Mouse (Mus musculus) embryonic facial prominence, embryonic 15.5 days (tissue): ENCODE measurements around the gene Ror1. TPM values are rescaled to one million over a fixed set of nuclear protein-coding genes. Genes with fewer than 3 reads are reported as not detected.
A peak's percentile ranks its signal among the peaks of the same experiment; 100 is the strongest.

ENCODE experiments used
- ATAC-seq: fragments of 200-750 bp; cut with Nextera tagmentation; 2 replicates; pipeline ENCODE4 v1.8.0; 2017; ENCODE audit warnings: low read depth, moderate TSS enrichment; ENCODE audit not compliant: insufficient number of reproducible peaks, low FRiP score, low TSS enrichment
- H3K27ac ChIP-seq: fragments of 300-500 bp; sonication (generic); replicated peaks from 2 replicates; pipeline ENCODE4 v1.5.1; 2015; ENCODE audit warnings: mild to moderate bottlenecking, inconsistent platforms
- H3K27me3 ChIP-seq: fragments of 300-500 bp; sonication (generic); 2 replicates; pipeline ENCODE4 v1.6.1; 2015; ENCODE audit warnings: inconsistent platforms
- H3K36me3 ChIP-seq: fragments of 300-500 bp; sonication (generic); 2 replicates; pipeline ENCODE4 v1.6.1; 2015; ENCODE audit warnings: mild to moderate bottlenecking, inconsistent platforms
- H3K4me1 ChIP-seq: fragments of 300-500 bp; sonication (generic); 2 replicates; pipeline ENCODE4 v1.6.1; 2015; ENCODE audit warnings: inconsistent platforms
- H3K4me2 ChIP-seq: fragments of 300-500 bp; sonication (generic); replicated peaks from 2 replicates; pipeline ENCODE4 v1.6.1; 2015; ENCODE audit warnings: mild to moderate bottlenecking, inconsistent platforms
- H3K4me3 ChIP-seq: fragments of 300-500 bp; sonication (generic); replicated peaks from 2 replicates; pipeline ENCODE4 v1.5.1; 2015; ENCODE audit warnings: mild to moderate bottlenecking, inconsistent platforms
- H3K9ac ChIP-seq: fragments of 300-500 bp; sonication (generic); 2 replicates; pipeline ENCODE4 v1.6.1; 2015; ENCODE audit warnings: inconsistent platforms
- H3K9me3 ChIP-seq: fragments of 300-500 bp; sonication (generic); replicated peaks from 2 replicates; pipeline ENCODE4 v1.6.1; 2016; ENCODE audit warnings: inconsistent platforms
- WGBS: fragments of 180-500 bp; shearing (Covaris S2); methylation state at CpG from one replicate; pipeline ENCODE4 v1.1.7; 2015; 5-methylcytosine and 5-hydroxymethylcytosine counted together
- polyA plus RNA-seq: library from polyadenylated mRNA; unstranded; fragments of >200 nt; fragmentation: Nextera tagmentation; extraction: Ambion mirVana; gene quantifications from 2 replicates; pipeline ENCODE4 v1.2.1, GENCODE M21; 2015

The Ror1 gene
- polyA plus RNA-seq: 9.3 and 11.7 TPM in 2 replicates

DNA sequence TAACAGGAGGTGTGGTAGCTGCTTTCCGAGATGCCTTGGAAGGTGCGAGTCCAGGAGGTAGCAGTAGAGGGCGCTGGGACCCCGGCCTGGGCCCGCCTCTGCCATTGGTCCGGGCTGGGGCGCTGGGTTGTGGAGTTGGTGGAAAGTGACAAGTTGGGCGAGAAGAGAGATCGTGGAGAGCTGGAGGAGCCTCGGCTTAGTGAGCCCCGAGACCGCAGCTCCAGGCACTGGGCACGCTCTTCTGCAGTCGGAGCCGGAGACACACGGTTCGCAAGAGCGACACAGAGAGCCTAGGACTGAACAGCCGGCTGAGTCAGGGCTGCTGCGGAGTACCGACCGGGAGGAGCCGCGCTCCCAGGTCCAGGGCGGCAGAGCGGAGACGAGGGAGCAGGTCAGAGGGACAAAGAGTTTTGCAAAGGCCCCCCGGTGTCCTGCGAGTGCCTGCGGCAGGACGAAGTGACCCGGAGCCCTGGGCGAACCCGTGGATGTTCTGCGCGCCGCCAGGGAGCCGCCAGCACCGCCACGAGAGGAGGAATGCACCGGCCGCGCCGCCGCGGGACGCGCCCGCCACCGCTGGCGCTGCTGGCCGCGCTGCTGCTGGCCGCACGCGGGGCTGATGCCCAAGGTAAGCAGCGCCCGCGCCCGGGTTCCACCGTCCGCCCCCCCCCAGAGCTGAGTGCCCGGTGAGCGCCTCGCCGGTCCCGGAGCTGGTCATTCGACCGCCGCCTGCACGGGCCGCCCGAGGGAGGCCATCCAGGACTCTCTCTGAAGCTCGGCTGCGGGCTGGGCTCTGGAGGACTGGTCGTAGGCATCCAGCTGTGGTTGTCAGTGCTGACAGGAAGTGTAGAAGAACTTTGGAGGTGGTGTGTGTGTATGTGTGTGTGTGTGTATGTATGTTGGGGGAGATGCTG is at the start of gene Ror1:
Gene Ror1, plus strand, starts transcription at position 107 of the 911 bp plus-strand sequence.
- H3K9ac ChIP-seq: peak within 1 kb of the TSS; percentile 81
- H3K27ac ChIP-seq: peak within 1 kb of the TSS; percentile 86
- peak within 1 kb of the TSS; percentile 80 for H3K4me2 ChIP-seq
- under 1% methylated on average over 76 of the region's 76 CpGs for WGBS
- H3K27me3 ChIP-seq: peaks cover 6% of the 10 kb centered on the region; the same call in 1 of the 2 replicates
- H3K9me3 ChIP-seq: no peaks in the 10 kb centered on the region
- peak within 1 kb of the TSS; percentile 81 for H3K4me3 ChIP-seq
- no peaks in the 10 kb centered on the region for H3K36me3 ChIP-seq
- peak; percentile 88 for ATAC-seq
- H3K4me1 ChIP-seq: peaks cover 16% of the 10 kb centered on the region

DNA sequence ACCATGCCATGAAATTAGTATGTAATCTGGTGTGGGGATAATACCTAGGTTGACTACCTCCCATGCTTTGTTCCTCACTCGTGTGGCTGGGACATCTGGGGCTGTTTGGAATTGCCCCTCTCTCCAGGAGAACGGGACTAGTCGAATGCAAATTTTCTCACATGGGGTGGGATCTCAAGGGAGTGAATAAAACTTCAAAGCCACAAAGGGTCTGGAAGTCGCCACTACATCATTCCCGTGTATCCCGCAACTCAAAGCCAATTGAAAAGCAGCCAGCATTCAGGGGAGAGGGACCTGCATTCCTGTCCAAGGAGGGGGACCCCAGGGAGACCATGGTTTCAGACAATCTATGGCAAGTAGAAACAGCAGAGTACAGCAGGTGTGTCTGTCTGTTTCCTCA is 48.5 kb upstream of the Ror1 start:
- H3K27me3 ChIP-seq: no peaks in the 10 kb centered on the region
- ATAC-seq: no peak
- no peaks in the 10 kb centered on the region for H3K9me3 ChIP-seq
- no peak overlapping the region for H3K9ac ChIP-seq
- WGBS: 48% methylated on average over 6 of the region's 6 CpGs
- no peak overlapping the region for H3K4me2 ChIP-seq
- no peak overlapping the region for H3K27ac ChIP-seq
- H3K4me1 ChIP-seq: peaks cover 22% of the 10 kb centered on the region
- no peak overlapping the region for H3K4me3 ChIP-seq
- H3K36me3 ChIP-seq: no peaks in the 10 kb centered on the region

DNA sequence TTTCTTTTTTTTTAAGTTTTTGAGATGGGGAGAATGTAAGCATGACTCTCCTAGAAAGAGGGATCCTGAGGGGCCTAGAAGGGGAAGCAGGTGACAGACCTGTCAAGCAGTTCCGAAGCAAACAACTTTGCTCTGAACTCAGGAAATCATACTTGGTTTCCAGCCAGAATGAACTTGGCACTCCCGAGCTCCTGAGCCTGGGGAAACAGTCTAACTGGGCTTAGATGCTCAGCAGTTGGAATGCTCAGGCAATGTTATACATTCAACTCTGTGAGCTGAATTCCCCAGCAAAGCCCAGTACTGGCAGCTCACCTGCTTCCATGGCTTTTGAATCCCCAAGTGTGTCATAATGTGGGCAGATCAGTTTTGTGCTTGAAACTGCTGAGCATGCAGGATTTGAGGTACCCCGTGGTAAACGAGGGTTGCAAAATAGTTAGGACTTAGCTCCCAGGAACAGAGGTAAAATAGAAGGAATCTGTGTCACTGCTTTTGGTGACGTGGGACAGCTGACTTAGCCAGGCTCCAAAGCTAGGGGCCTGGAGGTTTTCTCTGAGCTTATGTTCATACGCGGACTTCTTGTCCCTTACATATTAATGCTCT is 47.1 kb upstream of the Ror1 start:
- Histone ChIP-seq H3K9ac (no peak overlapping the region), H3K4me2 (no peak overlapping the region), H3K36me3 (no peaks in the 10 kb centered on the region), H3K4me3 (no peak overlapping the region), H3K9me3 (no peaks in the 10 kb centered on the region), H3K27me3 (no peaks in the 10 kb centered on the region), H3K4me1 (peaks cover 20% of the 10 kb centered on the region), H3K27ac (no peak overlapping the region)
- no peak for ATAC-seq
- 47% methylated on average over 7 of the region's 7 CpGs for WGBS

GRCm38 (mm10) chr4:100051767-100052166 is 43.8 kb upstream of the Ror1 start:
- no peaks in the 10 kb centered on the region for H3K36me3 ChIP-seq
- no peak overlapping the region for H3K27ac ChIP-seq
- H3K4me2 ChIP-seq: no peak overlapping the region
- ATAC-seq: no peak
- no peaks in the 10 kb centered on the region for H3K27me3 ChIP-seq
- H3K4me1 ChIP-seq: peaks cover 18% of the 10 kb centered on the region
- H3K9me3 ChIP-seq: no peaks in the 10 kb centered on the region
- H3K4me3 ChIP-seq: no peak overlapping the region
- no peak overlapping the region for H3K9ac ChIP-seq

DNA sequence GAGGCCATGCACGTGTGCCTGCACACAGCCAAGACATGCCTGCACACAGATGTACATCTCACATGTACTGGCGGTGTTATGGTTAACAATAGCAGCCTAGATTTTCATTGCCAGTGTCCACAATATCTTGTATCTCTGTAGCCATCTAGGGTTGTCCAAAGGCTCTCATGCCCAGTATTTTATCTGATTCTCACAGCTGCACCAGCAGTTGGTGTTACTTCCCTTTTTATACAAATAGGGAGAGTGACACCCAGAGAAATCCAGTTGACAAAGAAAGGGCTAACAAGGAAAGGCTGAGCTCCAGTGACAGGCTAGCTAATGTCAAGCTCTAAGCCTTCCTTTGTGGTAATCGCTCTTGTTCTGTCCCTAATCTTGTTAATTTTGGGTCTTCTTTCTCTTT is 43.3 kb upstream of the Ror1 start:
- ATAC-seq: no peak
- H3K36me3 ChIP-seq: no peaks in the 10 kb centered on the region

DNA sequence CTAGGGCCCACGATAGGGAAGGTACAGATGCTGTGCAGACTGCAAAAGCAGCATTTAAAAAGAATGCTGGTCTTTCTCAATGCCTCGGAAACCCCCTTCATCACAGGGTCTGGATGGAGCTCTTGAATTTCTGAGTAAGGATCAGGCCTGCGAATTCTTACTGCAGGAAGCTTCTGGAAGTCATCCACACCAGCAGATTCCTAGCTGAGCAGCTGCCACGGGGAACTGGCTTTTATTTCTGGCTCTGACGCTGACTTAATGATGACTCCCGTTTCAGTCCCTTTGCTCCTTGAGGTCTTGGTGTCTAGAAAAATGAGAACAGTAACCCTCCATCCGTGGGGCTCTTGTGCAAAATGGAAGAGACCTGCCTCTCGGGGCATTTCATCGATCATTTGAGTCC is 39.5 kb upstream of the Ror1 start:
- H3K4me1 ChIP-seq: peaks cover 19% of the 10 kb centered on the region
- H3K4me3 ChIP-seq: no peak overlapping the region
- H3K9me3 ChIP-seq: no peaks in the 10 kb centered on the region
- H3K4me2 ChIP-seq: no peak overlapping the region
- no peaks in the 10 kb centered on the region for H3K36me3 ChIP-seq
- no peaks in the 10 kb centered on the region for H3K27me3 ChIP-seq
- no peak overlapping the region for H3K27ac ChIP-seq
- no peak for ATAC-seq
- H3K9ac ChIP-seq: no peak overlapping the region
- 33% methylated on average over 9 of the region's 9 CpGs for whole genome bisulfite sequencing

More for the DNA sequence above, 43.3 kb upstream of the Ror1 start:
- Histone ChIP-seq H3K4me3 (no peak overlapping the region), H3K9ac (no peak overlapping the region), H3K9me3 (no peaks in the 10 kb centered on the region), H3K27me3 (no peaks in the 10 kb centered on the region), H3K27ac (no peak overlapping the region), H3K4me2 (no peak overlapping the region), H3K4me1 (peaks cover 18% of the 10 kb centered on the region)
- WGBS: 71% methylated on average over 3 of the region's 3 CpGs

GRCm38 (mm10) chr4:100056446-100056845 is 39.1 kb upstream of the Ror1 start:
- H3K27ac ChIP-seq: no peak overlapping the region
- H3K9me3 ChIP-seq: no peaks in the 10 kb centered on the region
- WGBS: 51% methylated on average over 4 of the region's 4 CpGs

GRCm38 (mm10) chr4:100057381-100057780 is 38.2 kb upstream of the Ror1 start:
- Histone ChIP-seq H3K27me3 (no peaks in the 10 kb centered on the region), H3K9me3 (no peaks in the 10 kb centered on the region)
- 84% methylated on average over 13 of the region's 13 CpGs for WGBS

More at GRCm38 (mm10) chr4:100056446-100056845, 39.1 kb upstream of the Ror1 start:
- Histone ChIP-seq H3K27me3 (no peaks in the 10 kb centered on the region), H3K4me3 (no peak overlapping the region), H3K4me1 (peaks cover 23% of the 10 kb centered on the region), H3K9ac (no peak overlapping the region), H3K4me2 (no peak overlapping the region), H3K36me3 (no peaks in the 10 kb centered on the region)
- no peak for ATAC-seq

DNA sequence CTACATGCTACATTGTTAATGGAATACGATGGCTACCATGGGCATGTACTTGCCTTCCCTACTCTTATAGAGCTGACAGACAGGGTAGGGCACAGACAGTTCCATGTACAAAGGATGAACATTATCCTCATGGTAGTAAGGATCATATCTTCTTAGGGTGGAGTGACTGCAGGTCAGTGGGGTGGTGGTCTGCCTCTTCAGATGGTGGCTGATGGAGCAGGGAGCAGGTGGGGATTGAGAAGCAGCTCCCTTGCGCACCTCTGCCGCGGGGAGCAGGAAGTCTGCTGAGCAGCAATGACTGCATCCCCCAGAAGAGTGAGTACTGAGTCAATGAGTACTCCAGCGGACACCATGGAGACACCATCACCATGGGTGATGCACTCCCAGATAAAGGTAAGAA is 37.0 kb upstream of the Ror1 start:
- 96% methylated on average over 5 of the region's 5 CpGs for WGBS
- H3K4me1 ChIP-seq: peaks cover 28% of the 10 kb centered on the region
- no peak for ATAC-seq
- H3K36me3 ChIP-seq: no peaks in the 10 kb centered on the region
- H3K4me2 ChIP-seq: no peak overlapping the region
- no peak overlapping the region for H3K9ac ChIP-seq
- no peak overlapping the region for H3K4me3 ChIP-seq
- H3K27me3 ChIP-seq: no peaks in the 10 kb centered on the region
- H3K27ac ChIP-seq: no peak overlapping the region
- H3K9me3 ChIP-seq: no peaks in the 10 kb centered on the region

More at GRCm38 (mm10) chr4:100057381-100057780, 38.2 kb upstream of the Ror1 start:
- Histone ChIP-seq H3K36me3 (no peaks in the 10 kb centered on the region), H3K4me1 (peaks cover 28% of the 10 kb centered on the region), H3K4me3 (no peak overlapping the region), H3K4me2 (no peak overlapping the region), H3K27ac (no peak overlapping the region), H3K9ac (no peak overlapping the region)
- ATAC-seq: no peak

- Histone ChIP-seq H3K4me1 (peaks cover 28% of the 10 kb centered on the region), H3K36me3 (no peaks in the 10 kb centered on the region), H3K27ac (no peak overlapping the region), H3K4me3 (no peak overlapping the region), H3K9ac (no peak overlapping the region), H3K9me3 (no peaks in the 10 kb centered on the region), H3K27me3 (0 out of 2 replicates have a peak, but pooled peaks cover 2% of the 10 kb centered on the region), H3K4me2 (no peak overlapping the region)
- 31% methylated on average over 3 of the region's 3 CpGs for WGBS
- ATAC-seq: no peak
Observed at GRCm38 (mm10) chr4:100059811-100060210, 35.8 kb upstream of the Ror1 start.

- peaks cover 18% of the 10 kb centered on the region for H3K4me1 ChIP-seq
- H3K27me3 ChIP-seq: 0 out of 2 replicates have a peak, but pooled peaks cover 2% of the 10 kb centered on the region
- no peak overlapping the region for H3K4me2 ChIP-seq
- H3K4me3 ChIP-seq: no peak overlapping the region
- no peak overlapping the region for H3K9ac ChIP-seq
- ATAC-seq: no peak
- H3K36me3 ChIP-seq: no peaks in the 10 kb centered on the region
- H3K27ac ChIP-seq: peak overlapping the region; percentile 29; the same call in 1 of the 2 replicates
- no peaks in the 10 kb centered on the region for H3K9me3 ChIP-seq
- WGBS: 37% methylated on average over 19 of the region's 19 CpGs
Observed at GRCm38 (mm10) chr4:100061396-100062066, 34.1 kb upstream of the Ror1 start.
